ENCODE assay signal across 8 mouse cellular contexts in the genomic region with DNA sequence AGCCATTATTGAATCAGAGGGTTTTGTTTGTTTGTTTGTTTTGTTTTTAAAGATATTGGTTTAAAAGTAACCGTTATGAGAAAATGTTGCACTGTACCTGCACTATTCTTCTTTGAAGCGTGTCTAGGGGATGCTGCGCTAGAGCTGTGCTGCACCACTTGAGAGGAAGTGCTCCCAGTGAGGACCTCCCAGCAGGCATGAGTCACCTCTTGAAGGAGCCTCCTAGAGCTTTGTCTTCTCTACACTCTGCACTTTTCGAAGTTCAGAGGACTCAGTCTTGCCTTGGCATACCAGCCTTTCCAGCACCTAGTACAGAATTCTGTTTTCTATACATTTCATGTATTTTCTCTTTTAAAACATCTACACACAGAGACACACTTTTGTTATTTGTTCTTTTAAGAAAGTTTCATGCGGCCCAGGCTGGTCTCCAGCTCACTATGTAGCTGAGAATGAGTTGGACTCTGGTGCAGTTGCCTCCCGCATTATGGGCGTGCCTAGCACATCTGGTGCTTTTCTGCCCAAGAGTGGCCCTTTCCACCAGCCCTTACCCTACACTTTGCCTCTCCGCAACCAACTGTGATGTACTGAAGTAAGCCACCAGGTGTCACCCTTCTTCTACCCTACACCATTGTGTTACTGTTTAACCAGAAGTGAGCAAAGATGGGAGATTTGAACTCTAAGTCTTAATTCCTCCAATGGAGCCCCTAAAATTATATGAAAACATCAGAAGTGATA. TPM values are rescaled to one million over a fixed set of nuclear protein-coding genes. Genes with fewer than 3 reads are reported as not detected.
DNase-seq lines count a peak whose midpoint lies in the region; ATAC-seq lines count a peak whose summit lies in the region.

No protein-coding gene starts in this region.

- no peaks in the 10 kb centered on the region for H3K36me3 ChIP-seq in limb, embryonic 12.5 days
- no peaks in the 10 kb centered on the region for H3K36me3 ChIP-seq in midbrain, embryonic 14.5 days (ENCODE audit: control insufficient read depth, insufficient read depth, low read length)

- no peaks in the 10 kb centered on the region for H3K27me3 ChIP-seq in limb, embryonic 12.5 days
- no peaks in the 10 kb centered on the region for H3K27me3 ChIP-seq in midbrain, embryonic 14.5 days (ENCODE audit: control insufficient read depth, insufficient read depth, low read length)

- peak overlapping the region; percentile 50; the same call in 1 of the 2 replicates for H3K27ac ChIP-seq in limb, embryonic 12.5 days
- no peak overlapping the region for H3K27ac ChIP-seq in midbrain, embryonic 14.5 days (replicated peaks; ENCODE audit: low read depth, low read length)

- H3K4me2 ChIP-seq in limb, embryonic 12.5 days, result no peak overlapping the region
- H3K4me2 ChIP-seq in midbrain, embryonic 14.5 days (ENCODE audit: low read length), result no peak overlapping the region

- 0 out of 2 replicates have a peak overlapping the region, but pooled peaks have one; percentile 18 for H3K9ac ChIP-seq in limb, embryonic 12.5 days (replicated peaks)
- H3K9ac ChIP-seq in midbrain, embryonic 14.5 days (replicated peaks; ENCODE audit: low read length), result no peak overlapping the region

- DNase-seq in 3134 (ENCODE audit: extremely low read depth, insufficient read length, low spot score), result peak; percentile 65
- peak; percentile 80 for DNase-seq in embryo, embryonic 9.5 days (ENCODE audit: extremely low spot score)
- DNase-seq in kidney, adult 8-10 months, result peak; percentile 76 to 84
- peak; percentile 84 for DNase-seq in midbrain, embryonic 14.5 days
- DNase-seq in spleen, postnatal 4 days (ENCODE audit: low spot score in 2 of 2), result peak; percentile 79 to 81

- peaks cover 13% of the 10 kb centered on the region for H3K4me1 ChIP-seq in limb, embryonic 12.5 days (replicated peaks)
- H3K4me1 ChIP-seq in midbrain, embryonic 14.5 days (ENCODE audit: control insufficient read depth, insufficient read depth, low read length), result peaks cover 7% of the 10 kb centered on the region; the same call in 1 of the 2 replicates

- H3K9me3 ChIP-seq in limb, embryonic 12.5 days, result no peaks in the 10 kb centered on the region
- H3K9me3 ChIP-seq in midbrain, embryonic 14.5 days (ENCODE audit: control insufficient read depth, low read length), result no peaks in the 10 kb centered on the region

- peak; percentile 58 for ATAC-seq in activated CD4-positive, CD25-positive, alpha-beta regulatory T cell, adult 4 months
- peak; percentile 57 for ATAC-seq in granulocyte monocyte progenitor cell, adult 5-6 weeks (replicated peaks; ENCODE audit: poor library complexity, severe bottlenecking)
- peak; percentile 77 for ATAC-seq in limb, embryonic 12.5 days (ENCODE audit: insufficient number of reproducible peaks, insufficient read depth, low FRiP score, low TSS enrichment, low read depth)
- peak; percentile 48; the same call in 1 of the 2 replicates for ATAC-seq in midbrain, embryonic 14.5 days (ENCODE audit: low FRiP score, low TSS enrichment)

- H3K4me3 ChIP-seq in limb, embryonic 12.5 days (replicated peaks), result no peak overlapping the region
- no peak overlapping the region for H3K4me3 ChIP-seq in midbrain, embryonic 14.5 days (replicated peaks; ENCODE audit: low read depth, low read length)

- 38% methylated on average over 8 of the region's 8 CpGs for WGBS in limb, embryonic 12.5 days
- WGBS in midbrain, embryonic 14.5 days, result 28% methylated on average over 8 of the region's 8 CpGs

RNA-seq across cellular contexts. Expression of a gene that starts 2.7 kb away (rescaled TPM):
- 1 to 10 TPM in 1 of 2 experiments, under 1 TPM in 1; 0.57 to 7.4 TPM for polyA plus RNA-seq in activated CD4-positive, CD25-positive, alpha-beta regulatory T cell, adult 4 months (2017; shearing (Covaris generic))
- total RNA-seq in granulocyte monocyte progenitor cell, adult 5-6 weeks (2014; fragmentation: Nextera tagmentation), result 14.3 and 82.6 TPM in 2 replicates
- total RNA-seq in granulocyte monocyte progenitor cell, adult 5-6 weeks (2017), result 308 and 366 TPM in 2 replicates
- polyA plus RNA-seq in limb, embryonic 12.5 days (2016; fragmentation: Nextera tagmentation; extraction: Ambion mirVana), result 13.4 and 18.4 TPM in 2 replicates
- 2.9 and 4.3 TPM in 2 replicates for polyA plus RNA-seq in midbrain, embryonic 14.5 days (2014; fragmentation: Nextera tagmentation; extraction: Ambion mirVana)

RNA-seq across cellular contexts. Expression of a gene that starts 5.3 kb away (rescaled TPM):
- not detected for polyA plus RNA-seq in activated CD4-positive, CD25-positive, alpha-beta regulatory T cell, adult 4 months (2017; shearing (Covaris generic))
- not detected in 2 replicates for total RNA-seq in granulocyte monocyte progenitor cell, adult 5-6 weeks (2014; fragmentation: Nextera tagmentation)
- 1.0 TPM in 1 of 2 replicates, not detected in the other for total RNA-seq in granulocyte monocyte progenitor cell, adult 5-6 weeks (2017)
- polyA plus RNA-seq in limb, embryonic 12.5 days (2016; fragmentation: Nextera tagmentation; extraction: Ambion mirVana), result not detected in 2 replicates
- not detected in 2 replicates for polyA plus RNA-seq in midbrain, embryonic 14.5 days (2014; fragmentation: Nextera tagmentation; extraction: Ambion mirVana)

RNA-seq across cellular contexts. Expression of a gene that starts 9.7 kb away (rescaled TPM):
- under 1 TPM in 1 of 2 experiments, not detected in 1; 0.80 TPM for polyA plus RNA-seq in activated CD4-positive, CD25-positive, alpha-beta regulatory T cell, adult 4 months (2017; shearing (Covaris generic))
- 7.9 and 19.9 TPM in 2 replicates for total RNA-seq in granulocyte monocyte progenitor cell, adult 5-6 weeks (2014; fragmentation: Nextera tagmentation)
- 7.6 and 9.7 TPM in 2 replicates for total RNA-seq in granulocyte monocyte progenitor cell, adult 5-6 weeks (2017)
- 3.8 and 4.2 TPM in 2 replicates for polyA plus RNA-seq in limb, embryonic 12.5 days (2016; fragmentation: Nextera tagmentation; extraction: Ambion mirVana)
- 0.77 and 3.9 TPM in 2 replicates for polyA plus RNA-seq in midbrain, embryonic 14.5 days (2014; fragmentation: Nextera tagmentation; extraction: Ambion mirVana)

RNA-seq across cellular contexts. Expression of a gene that starts 17.0 kb away (rescaled TPM):
- polyA plus RNA-seq in activated CD4-positive, CD25-positive, alpha-beta regulatory T cell, adult 4 months (2017; shearing (Covaris generic)), result 1 to 10 TPM in 1 of 2 experiments, under 1 TPM in 1; 0.85 to 5.4 TPM
- total RNA-seq in granulocyte monocyte progenitor cell, adult 5-6 weeks (2014; fragmentation: Nextera tagmentation), result 57.7 and 70.7 TPM in 2 replicates
- total RNA-seq in granulocyte monocyte progenitor cell, adult 5-6 weeks (2017), result 274 and 374 TPM in 2 replicates
- polyA plus RNA-seq in limb, embryonic 12.5 days (2016; fragmentation: Nextera tagmentation; extraction: Ambion mirVana), result 29.3 and 33.7 TPM in 2 replicates
- polyA plus RNA-seq in midbrain, embryonic 14.5 days (2014; fragmentation: Nextera tagmentation; extraction: Ambion mirVana), result 13.1 and 17.3 TPM in 2 replicates

RNA-seq across cellular contexts. Expression of a gene that starts 17.2 kb away (rescaled TPM):
- under 1 TPM in 1 of 2 experiments, not detected in 1; 0.28 TPM for polyA plus RNA-seq in activated CD4-positive, CD25-positive, alpha-beta regulatory T cell, adult 4 months (2017; shearing (Covaris generic))
- total RNA-seq in granulocyte monocyte progenitor cell, adult 5-6 weeks (2014; fragmentation: Nextera tagmentation), result 2.4 and 4.1 TPM in 2 replicates
- total RNA-seq in granulocyte monocyte progenitor cell, adult 5-6 weeks (2017), result 173 TPM in 2 replicates
- 1.1 and 1.3 TPM in 2 replicates for polyA plus RNA-seq in limb, embryonic 12.5 days (2016; fragmentation: Nextera tagmentation; extraction: Ambion mirVana)
- 0.57 and 0.67 TPM in 2 replicates for polyA plus RNA-seq in midbrain, embryonic 14.5 days (2014; fragmentation: Nextera tagmentation; extraction: Ambion mirVana)
